Mouse (Mus musculus) lung, postnatal 0 days (tissue): ENCODE results near the gene Kiz.

Experiments used
- CTCF ChIP-seq: IDR thresholded peaks from 2 replicates; pipeline ENCODE4 v1.5.1; 2016; ENCODE audit warnings: antibody characterized with exemption, mild to moderate bottlenecking
- EP300 ChIP-seq: IDR thresholded peaks from 2 replicates; pipeline ENCODE4 v1.6.1; 2016; ENCODE audit warnings: antibody characterized with exemption, mild to moderate bottlenecking, control low read depth

DNA sequence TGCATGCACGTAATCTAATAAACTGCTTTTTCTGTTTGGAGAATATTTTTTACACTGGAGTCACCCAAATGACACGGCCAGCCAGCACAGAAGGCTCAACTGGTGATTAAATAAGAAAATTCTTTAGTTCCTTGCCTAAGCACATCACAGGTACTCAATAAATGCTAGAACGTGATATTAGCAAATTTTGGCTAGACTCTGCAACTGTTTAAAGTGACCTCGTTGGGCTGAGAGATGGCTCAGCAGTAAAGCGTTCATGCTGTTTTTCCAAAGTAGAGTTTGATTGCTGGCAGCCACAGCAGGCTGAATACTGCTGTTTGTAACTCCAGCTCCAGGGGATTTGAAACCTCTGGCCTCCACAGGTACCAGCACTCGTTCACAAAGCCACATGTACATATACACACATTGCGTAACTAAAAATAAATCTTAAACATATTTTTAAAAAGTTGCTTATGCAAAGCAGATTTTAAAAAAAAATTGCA, 156.5 kb downstream of the Kiz start:
- no peak for TF ChIP-seq CTCF
- TF ChIP-seq EP300 = no peak
